Mouse (Mus musculus) liver (tissue): ENCODE measurements at regions not wholly inside any gene's neighbourhood (a gene's known extent, or its start where the extent isn't known, plus 50 kb on each side); places are given as distances from the start of the nearest gene placed in this dataset.

Source experiments
- DNase-seq: peaks from one replicate; pipeline ENCODE4 v3.0.0-alpha.2; 2020; ENCODE audit warnings: mixed read lengths

GRCm38 (mm10) chr4:32074399-32075296 is 110.8 kb downstream of the Map3k7 start:
- DNase-seq, result no peak

- no peak for DNase-seq
Measured at GRCm38 (mm10) chr4:32076391-32076925, 112.6 kb downstream of the Map3k7 start.

GRCm38 (mm10) chr4:32083456-32083855 is 119.6 kb downstream of the Map3k7 start:
- no peak for DNase-seq

GRCm38 (mm10) chr4:32084250-32084869 is 120.5 kb downstream of the Map3k7 start:
- DNase-seq, result no peak

GRCm38 (mm10) chr4:32085040-32085439 is 121.1 kb downstream of the Map3k7 start:
- DNase-seq, result no peak

GRCm38 (mm10) chr4:32091086-32091485 is 127.2 kb downstream of the Map3k7 start:
- no peak for DNase-seq

- no peak for DNase-seq
Measured at GRCm38 (mm10) chr4:32092320-32093041, 128.6 kb downstream of the Map3k7 start.

GRCm38 (mm10) chr4:32098233-32098632 is 134.3 kb downstream of the Map3k7 start:
- no peak for DNase-seq

- DNase-seq, result no peak
Measured at GRCm38 (mm10) chr4:32101002-32101401, 137.1 kb downstream of the Map3k7 start.

GRCm38 (mm10) chr4:32106664-32107171 is 131.9 kb upstream of the Bach2 start:
- no peak for DNase-seq

GRCm38 (mm10) chr4:32122320-32122719 is 116.3 kb upstream of the Bach2 start:
- DNase-seq, result no peak

- DNase-seq, result no peak
Measured at GRCm38 (mm10) chr4:32126828-32127227, 111.8 kb upstream of the Bach2 start.

- DNase-seq, result no peak
Measured at GRCm38 (mm10) chr4:32130594-32130993, 108.0 kb upstream of the Bach2 start.

- DNase-seq, result no peak
Measured at GRCm38 (mm10) chr4:32131819-32132218, 106.8 kb upstream of the Bach2 start.

- DNase-seq, result no peak
Measured at GRCm38 (mm10) chr4:32136151-32136550, 102.5 kb upstream of the Bach2 start.

GRCm38 (mm10) chr4:32137243-32137642 is 101.4 kb upstream of the Bach2 start:
- DNase-seq, result no peak

GRCm38 (mm10) chr4:32137966-32138365 is 100.6 kb upstream of the Bach2 start:
- DNase-seq, result no peak

GRCm38 (mm10) chr4:32139586-32139985 is 99.0 kb upstream of the Bach2 start:
- no peak for DNase-seq

- no peak for DNase-seq
Measured at GRCm38 (mm10) chr4:32140068-32140467, 98.5 kb upstream of the Bach2 start.

- no peak for DNase-seq
Measured at GRCm38 (mm10) chr4:32142198-32142597, 96.4 kb upstream of the Bach2 start.

- DNase-seq, result no peak
Measured at GRCm38 (mm10) chr4:32147146-32147545, 91.5 kb upstream of the Bach2 start.

- DNase-seq, result no peak
Measured at GRCm38 (mm10) chr4:32148597-32148996, 90.0 kb upstream of the Bach2 start.

GRCm38 (mm10) chr4:32149171-32149570 is 89.4 kb upstream of the Bach2 start:
- no peak for DNase-seq
